Mouse (Mus musculus) layer of hippocampus, adult 9-10 months (tissue): ENCODE results near the gene Bag3.
"Not testable (repeated sequence)": the region's sequence is repeated elsewhere in the genome, so short reads cannot be mapped to it uniquely, and the experiment has no call there.

Experiments
- DNase-seq: peaks from one replicate; pipeline ENCODE4 v3.0.0; 2022; ENCODE audit warnings: low spot score

Gene Bag3

DNA sequence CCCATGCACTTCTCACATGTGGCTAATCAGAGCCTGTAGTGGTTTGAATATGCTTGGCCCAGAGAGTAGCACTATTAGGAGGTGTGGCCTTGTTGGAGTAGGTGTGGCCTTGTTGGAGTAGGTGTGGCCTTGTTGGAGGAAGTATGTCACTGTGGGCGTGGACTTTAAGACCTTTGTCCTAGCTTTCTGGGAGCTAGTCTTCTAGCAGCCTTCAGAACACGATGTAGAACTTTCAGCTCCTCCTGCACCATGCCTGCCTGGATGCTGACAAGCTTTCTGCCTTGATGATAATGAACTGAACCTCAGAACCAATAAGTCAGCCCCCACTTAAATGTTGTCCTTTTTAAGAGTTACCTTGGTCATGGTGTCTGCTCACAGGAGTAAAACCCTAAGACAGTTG is 46.0 kb downstream of the Bag3 start:
- not testable (repeated sequence) for DNase-seq

DNA sequence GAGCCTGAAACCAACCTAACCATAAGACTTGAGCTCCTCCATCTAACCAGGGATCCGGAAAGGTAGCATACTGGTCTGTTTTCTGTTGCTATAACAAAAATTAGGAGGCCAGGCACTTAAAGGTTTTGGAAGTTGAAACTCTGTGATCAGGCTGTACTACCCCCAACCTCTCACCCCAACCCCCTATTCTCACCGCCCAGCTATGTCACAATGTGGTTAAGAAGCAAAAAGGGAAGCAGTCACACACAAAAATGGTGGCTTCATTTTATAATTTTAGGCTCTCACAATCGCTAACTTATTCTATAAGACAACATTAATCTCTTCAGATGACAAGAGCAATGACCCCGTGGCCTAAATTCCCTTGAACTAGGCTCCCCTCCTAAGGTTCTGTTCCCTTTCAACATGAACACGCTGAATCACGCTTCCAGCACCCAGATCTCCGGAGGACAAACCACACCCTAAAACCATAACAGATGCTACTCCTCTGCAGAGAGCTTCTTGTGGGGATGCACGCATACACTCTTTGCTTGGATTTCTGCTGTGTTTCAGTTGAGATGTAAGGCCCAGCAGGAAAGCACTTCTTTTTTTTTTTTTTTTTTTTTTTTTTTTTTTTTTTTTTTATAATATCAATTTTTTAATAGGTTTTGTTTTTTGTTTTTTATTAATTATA is 46.7 kb downstream of the Bag3 start:
- DNase-seq: no peak

DNA sequence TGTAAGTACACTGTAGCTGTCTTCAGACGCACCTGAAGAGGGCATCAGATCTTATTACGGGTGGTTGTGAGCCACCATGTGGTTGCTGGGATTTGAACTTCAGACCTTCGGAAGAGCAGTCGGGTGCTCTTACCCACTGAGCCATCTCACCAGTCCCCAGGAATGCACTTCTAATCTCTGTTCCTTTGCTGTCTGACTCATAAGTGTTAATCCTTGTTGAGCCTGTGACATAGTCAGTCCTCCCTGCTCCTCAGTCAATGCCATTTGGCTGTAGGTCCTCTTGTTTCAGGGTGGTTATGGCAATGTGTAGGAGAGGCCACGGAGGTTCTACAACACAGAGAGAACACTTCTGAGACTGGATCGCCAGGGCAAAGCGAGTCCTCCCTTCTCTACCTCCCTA is 47.2 kb downstream of the Bag3 start:
- not testable (repeated sequence) for DNase-seq

DNA sequence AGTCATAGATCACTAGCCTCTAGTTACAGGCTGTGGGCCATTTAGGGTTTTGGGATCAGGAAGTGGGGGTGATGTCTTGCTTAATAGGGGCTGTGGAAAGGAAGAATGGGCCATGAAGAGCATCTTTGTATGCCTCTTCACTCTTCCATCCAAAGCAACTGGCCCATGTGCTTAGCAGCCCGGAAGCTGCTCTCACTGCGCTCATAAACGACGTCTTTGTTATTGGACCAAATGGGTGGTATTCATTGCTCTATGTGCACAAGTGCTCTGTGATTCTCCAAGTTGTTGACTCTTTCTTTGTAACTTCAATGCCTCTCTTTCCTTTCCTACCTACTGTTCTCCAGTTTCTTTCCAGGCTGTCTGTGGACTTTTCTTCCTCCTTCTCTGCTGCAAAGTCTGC is 48.6 kb downstream of the Bag3 start:
- DNase-seq: no peak

DNA sequence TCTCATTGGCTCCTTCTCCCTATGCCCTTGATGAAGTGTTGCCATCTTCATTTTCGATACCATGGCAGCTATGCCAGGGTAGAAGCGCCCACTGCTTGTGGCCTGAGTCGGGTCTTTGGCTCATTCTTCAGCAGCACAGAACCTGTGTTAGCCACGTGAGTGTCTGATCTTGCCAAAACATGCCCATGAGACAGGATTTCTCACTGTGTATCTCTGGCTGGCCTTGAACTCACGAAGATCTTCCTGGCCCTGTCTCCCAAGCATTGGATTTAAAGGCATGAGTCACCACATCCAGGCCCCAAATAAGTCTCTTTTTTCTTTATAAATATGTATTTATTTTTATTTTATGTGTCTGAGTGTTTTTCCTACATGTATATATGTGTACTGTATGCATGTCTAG is 51.8 kb downstream of the Bag3 start:
- no peak for DNase-seq

DNA sequence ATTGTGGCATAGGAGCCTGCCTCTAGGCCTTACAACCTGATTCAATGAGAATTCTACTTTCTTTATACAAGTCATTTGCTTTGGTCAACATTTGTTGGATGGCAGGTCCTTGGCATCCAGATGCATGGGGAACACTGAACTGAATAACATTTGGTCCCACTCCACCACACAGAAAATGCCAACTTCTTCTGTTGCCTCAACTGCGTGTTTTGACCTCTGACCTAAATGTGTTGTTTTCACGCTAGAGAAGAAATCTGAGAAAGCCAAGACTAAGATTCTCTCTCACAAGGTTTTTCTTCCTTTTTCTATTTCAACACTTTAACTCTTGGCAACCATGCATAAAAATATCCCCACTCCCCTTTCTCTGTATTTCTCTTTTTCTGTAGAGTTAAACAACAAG is 52.4 kb downstream of the Bag3 start:
- no peak for DNase-seq

DNA sequence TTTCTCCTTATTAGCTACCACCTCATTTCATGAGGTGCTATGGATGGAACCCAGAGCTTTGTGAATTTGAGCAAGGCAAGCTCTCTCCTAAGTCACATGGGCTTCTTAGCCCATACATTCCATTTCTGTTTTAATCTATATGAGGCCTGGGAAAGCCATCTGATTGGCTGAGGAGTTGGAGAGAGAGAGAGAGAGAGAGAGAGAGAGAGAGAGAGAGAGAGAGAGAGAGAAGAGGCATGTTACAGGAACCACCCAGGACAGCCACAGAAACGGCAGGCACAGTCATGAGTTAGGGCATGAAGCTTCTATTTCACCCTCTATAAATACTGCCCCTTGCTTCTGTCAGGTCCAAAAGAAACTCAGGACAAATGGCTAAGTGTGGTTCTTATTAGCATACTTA is 54.2 kb downstream of the Bag3 start:
- DNase-seq: no peak

DNA sequence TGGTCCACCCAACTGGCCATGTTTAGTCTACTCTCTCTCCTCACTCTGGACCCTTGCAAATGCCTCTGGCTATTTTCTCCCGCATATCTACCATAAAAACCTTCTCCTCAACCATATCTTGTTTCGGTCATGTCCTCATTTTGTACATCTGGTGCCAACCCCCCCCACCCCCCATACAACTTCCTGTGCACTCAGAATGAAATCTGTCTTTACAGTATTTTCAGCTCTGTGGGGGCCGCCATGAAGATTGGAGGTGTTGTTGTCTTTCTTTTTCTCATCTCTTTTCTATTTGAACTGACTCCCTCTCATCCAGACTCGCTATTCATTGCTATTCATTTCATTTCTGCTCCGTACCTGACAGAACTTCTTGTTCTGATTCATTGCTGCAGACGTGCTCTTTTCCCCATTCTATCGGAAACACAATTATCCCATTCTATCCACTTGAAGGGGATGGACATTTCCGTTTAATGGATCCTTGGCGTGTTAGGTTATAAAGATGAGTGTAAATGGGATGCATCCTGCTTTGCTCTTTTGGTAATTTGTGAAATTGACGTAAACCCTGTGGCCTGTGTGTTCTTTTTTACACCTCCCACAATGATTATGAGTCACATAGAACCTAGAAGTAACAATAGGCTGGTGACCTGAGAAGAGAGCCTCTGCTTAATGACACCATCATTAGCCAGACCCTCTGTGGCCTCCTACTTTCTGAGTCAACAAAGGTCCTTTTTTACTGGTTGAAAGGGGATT is 55.0 kb downstream of the Bag3 start:
- no peak for DNase-seq

DNA sequence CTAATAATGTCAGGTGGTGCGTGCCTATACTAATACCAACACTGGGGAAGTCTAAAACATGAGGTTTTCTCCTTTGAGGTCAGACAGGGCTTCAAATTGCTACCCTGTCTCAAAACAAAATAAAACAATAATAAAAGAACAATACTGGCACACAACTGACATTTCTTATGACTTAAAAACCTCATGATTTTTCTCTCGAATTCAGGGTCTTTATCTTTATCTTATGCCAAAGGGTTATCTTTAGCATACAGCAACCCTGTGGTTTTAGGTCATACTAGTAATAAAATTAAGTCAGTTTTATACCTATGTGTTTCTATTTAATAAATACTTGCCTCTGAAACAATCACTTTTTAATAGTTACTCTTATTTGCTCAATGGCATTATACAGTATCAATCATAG is 56.0 kb downstream of the Bag3 start:
- no peak for DNase-seq

DNA sequence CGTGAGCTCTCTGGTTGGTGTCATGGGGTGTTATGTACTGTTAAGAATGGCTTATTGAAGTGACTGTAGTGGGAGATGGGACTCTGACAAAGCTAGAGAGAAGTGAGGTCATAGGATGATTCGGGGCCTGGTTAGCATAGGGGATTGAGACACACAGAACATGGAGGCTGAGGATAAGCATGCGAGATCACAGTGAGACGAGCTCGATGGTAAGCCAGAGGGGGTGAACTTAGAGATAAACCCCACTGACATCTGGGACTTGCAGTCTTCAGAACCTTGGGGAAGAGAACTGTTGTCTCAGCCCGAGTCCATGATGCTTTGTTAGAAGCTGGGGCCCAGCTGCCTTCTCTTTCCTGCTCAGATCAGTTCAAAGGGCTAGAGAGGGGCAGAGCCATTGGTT is 56.9 kb downstream of the Bag3 start:
- no peak for DNase-seq

DNA sequence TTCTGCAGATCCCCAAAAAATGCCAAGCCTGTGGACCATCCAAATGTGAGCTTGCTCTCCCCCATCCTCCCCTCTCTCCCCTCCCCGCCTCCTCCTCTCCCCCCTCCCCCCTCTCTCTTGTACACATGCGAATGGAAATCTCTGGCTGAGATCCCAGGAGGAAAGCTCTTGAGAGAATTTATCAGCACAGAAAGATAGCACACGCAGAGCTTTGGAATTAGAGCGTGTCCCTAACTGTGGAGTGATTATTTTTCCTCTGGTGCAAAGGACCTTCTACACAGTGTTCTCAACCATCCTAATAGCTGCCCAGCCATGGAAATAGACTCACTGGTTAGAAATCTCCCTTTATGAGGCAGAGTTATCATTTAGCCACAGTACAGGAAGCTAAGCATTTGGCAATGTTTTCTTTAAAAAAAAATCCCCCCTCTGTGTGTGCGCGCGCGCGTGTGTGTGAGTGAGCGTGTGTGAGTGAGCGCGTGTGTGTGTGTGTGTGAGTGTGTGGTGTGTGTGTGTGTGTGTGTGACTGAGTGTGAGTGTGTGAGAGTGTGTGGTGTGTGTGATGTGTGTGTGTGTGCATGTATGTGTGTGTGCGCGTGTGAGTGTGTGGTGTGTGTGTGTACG is 58.6 kb downstream of the Bag3 start:
- DNase-seq: no peak

DNA sequence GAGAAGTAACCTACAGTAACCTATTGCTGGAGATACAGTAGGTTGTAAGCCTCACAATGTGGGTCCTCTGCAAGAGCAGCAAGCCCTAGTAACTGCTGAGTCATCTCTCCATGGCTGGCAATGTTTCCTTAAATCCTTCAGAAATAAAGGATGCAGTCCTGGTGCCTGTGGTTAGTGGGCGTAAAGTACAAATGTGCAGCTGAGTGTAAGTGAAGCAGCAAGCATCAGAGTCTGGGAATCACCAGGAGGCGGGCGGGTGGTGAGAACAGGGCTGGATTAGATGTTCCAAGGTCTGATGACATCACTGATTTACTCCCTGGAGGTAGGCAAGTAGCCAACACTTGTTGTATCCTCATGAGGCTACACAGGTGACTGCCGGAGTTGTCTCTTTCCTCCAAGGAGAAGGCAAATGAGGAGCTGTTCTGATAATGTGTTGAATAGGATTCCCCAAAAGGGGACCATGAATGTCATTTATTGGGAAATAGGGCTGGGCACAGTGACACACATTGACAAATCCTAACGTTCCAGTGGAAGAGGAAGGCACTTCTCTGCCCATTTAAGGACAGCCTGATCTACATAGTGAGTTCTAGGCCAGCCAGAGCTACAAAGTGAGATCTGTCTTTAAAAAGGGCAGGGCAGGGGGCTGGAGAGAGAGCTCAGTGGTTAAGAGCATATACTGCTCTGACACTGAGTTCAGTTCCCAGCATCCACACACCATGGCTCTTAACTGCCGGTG is 60.0 kb downstream of the Bag3 start:
- DNase-seq: peak; percentile 67

DNA sequence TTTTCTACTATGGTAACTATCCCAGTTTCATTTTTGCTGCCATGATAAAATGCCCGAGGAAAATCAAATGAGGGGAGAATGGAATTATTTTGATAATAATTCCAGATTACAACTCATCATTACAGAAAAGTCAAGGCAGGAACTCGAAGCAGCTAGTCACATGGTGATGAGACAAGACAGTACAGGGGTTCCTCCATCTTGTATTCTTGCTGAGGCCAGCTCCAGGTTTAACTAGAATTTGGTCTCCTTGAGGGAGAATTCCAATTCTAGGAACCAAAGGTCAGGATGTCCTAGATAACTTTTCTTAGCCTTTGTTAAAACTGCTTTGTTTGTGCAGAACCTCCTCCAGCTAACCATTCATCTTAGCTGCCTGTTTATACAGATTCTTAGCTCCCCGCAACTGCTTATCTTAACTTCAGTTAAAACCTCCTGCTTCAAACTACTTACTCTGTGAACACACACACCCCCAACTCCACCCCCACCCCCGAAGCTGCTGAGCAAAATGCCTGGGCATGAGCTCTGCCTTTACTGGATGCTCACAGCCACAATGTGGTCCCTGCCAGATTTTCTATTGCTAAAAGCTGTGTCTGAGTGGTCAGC is 64.0 kb downstream of the Bag3 start:
- no peak for DNase-seq

DNA sequence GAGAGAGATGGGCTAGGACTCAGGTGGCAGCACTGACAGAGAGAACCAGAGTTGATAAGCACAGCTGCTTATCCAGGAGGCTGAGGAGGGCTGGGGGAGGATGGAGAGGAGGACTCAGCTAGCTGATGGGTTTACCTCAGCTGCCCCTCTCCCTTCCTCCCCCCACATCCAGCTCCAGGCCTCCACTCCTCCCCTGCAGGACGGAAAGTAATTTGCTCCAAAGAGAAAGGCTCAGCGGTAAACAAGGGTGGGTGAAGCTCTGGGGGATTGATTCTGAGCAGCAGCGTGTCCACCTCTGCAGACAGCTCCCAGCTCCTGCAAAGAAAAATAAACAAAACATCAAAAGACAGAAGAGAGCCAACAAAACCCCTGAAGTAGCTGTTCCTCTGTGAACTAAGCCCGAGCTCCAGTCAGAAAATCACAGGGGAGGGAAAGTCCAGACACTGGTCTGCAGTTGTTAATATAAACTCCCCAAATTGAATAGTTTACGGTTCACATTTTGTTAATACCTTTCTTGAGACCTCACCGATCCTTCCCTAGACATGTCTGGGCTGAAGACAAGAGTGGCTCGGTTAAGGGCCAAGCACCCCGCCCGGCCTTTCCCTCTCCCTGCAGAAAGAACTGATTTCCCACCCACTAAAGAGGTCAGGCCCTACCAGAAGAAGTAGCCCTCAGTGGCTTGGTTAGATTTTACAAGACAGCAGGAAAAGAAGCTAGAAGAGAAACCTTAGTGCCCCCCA is 68.1 kb downstream of the Bag3 start:
- no peak for DNase-seq

DNA sequence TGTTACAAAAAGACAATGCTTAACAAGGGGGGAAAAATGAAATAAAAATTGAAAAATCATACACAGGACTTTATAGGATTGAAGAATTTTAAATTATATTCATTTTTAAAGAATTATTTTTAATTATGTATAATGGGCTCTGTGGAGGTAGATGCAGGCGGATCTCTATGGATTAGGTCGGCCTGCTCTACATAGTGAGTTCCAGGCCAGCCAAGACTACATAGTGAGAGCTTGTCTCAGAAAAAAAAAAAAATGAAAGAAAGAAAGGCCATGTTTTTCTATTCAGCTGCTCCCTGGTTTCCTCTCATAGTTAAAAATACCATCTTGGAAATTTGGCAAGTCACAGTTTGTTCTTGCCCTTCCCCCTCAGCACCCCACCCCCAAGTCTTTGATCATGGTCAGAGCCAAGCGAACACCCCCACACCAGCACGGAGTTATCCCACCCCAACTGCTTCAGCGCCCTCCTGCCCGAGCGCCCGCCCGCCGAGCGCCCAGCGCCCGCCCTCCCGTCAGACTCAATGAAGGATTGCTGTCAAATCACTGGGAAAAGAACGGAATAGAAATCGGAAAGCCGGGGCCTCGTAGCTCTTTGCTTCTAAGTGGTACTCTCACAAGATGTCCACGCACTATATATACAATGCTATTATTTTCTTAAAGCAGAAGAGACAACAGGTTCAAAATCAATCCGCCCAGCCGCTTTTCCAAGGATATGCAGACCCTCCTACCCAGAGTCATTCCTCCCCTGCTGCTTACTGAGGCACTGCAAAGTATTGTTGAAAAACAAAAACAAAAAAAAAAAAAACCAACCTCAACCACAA is 68.9 kb downstream of the Bag3 start:
- no peak for DNase-seq

DNA sequence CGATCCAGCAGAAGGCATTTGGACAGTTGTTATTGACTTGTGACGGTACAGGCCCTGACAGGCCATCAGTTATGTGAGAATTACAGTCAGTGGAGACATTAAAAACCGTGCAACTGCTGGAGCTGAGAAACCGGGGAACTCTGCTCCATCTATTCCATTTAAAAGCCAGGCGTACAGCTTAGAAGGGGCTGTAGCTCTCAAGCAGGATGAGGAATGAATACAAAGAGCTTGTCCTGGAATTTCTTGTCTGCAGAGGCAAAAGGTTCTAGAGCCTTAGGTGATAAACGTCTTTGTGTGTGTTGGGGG is 69.5 kb downstream of the Bag3 start:
- no peak for DNase-seq

DNA sequence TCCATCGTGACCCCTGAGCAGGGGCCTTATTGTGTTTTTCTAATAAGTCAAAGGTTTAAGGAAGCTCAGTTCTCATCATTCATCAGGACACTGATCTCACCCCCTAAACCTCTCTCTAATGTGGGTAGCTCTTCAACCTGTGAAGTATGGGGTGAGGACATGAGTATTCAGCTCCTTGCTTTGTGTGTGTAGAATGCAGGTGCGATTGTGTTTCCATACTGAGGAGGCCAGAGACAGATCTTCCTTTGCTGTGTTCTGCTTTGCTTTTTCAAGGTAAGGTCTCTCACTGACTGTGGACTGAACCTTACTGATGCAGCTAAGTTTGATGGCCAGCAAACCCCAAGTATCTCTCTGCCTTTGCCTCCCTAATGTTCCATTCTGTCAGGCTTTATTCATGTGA is 72.9 kb downstream of the Bag3 start:
- no peak for DNase-seq
